Mouse (Mus musculus) lung, embryonic 14.5 days (tissue): Measurements from ENCODE around the gene 2410137M14Rik. TPM values are rescaled to one million over a fixed set of nuclear protein-coding genes. Genes with fewer than 3 reads are reported as not detected.
A peak's percentile ranks its signal among the peaks of the same experiment; 100 is the strongest.

Experiments used
- ATAC-seq: fragments of 200-750 bp; cut with Nextera tagmentation; 2 replicates; pipeline ENCODE4 v1.8.0; 2017; ENCODE audit warnings: mild to moderate bottlenecking, moderate TSS enrichment, moderate library complexity; ENCODE audit not compliant: insufficient read depth
- DNase-seq: peaks from one replicate; pipeline ENCODE4 v3.0.0-alpha.2; 2015
- H3K27ac ChIP-seq: fragments of 300-500 bp; sonication (generic); 2 replicates; pipeline ENCODE4 v1.5.1; 2014; ENCODE audit warnings: low read depth, mild to moderate bottlenecking, moderate library complexity
- H3K27me3 ChIP-seq: fragments of 300-500 bp; sonication (generic); 2 replicates; pipeline ENCODE4 v1.6.1; 2014; ENCODE audit warnings: low read length, control low read depth; ENCODE audit not compliant: insufficient read depth
- H3K36me3 ChIP-seq: fragments of 300-500 bp; sonication (generic); 2 replicates; pipeline ENCODE4 v1.6.1; 2014; ENCODE audit warnings: control low read depth; ENCODE audit not compliant: insufficient read depth
- H3K4me1 ChIP-seq: fragments of 300-500 bp; sonication (generic); 2 replicates; pipeline ENCODE4 v1.6.1; 2014; ENCODE audit warnings: antibody characterized with exemption, control low read depth; ENCODE audit not compliant: insufficient read depth
- H3K4me2 ChIP-seq: fragments of 300-500 bp; sonication (generic); 2 replicates; pipeline ENCODE4 v1.6.1; 2014; ENCODE audit warnings: mild to moderate bottlenecking
- H3K4me3 ChIP-seq: fragments of 300-500 bp; sonication (generic); 2 replicates; pipeline ENCODE4 v1.5.1; 2014; ENCODE audit warnings: low read depth, low read length
- H3K9ac ChIP-seq: fragments of 300-500 bp; sonication (generic); 2 replicates; pipeline ENCODE4 v1.6.1; 2014
- H3K9me3 ChIP-seq: fragments of 300-500 bp; sonication (generic); 2 replicates; pipeline ENCODE4 v1.6.1; 2016; ENCODE audit warnings: low read depth, low read length, control low read depth
- CTCF ChIP-seq: IDR thresholded peaks from 2 replicates; pipeline ENCODE4 v1.5.1; 2016; ENCODE audit warnings: antibody characterized with exemption, low read depth
- WGBS: fragments of 180-500 bp; shearing (Covaris S2); extraction: QIAGEN DNeasy Blood & Tissue Kit; methylation state at CpG from one replicate; pipeline ENCODE4 v1.1.7; 2014; 5-methylcytosine and 5-hydroxymethylcytosine counted together
- polyA plus RNA-seq: library from polyadenylated mRNA; unstranded; fragments of >200 nt; fragmentation: Nextera tagmentation; extraction: Ambion mirVana; gene quantifications from 2 replicates; pipeline ENCODE4 v1.2.1, GENCODE M21; 2014

The 2410137M14Rik gene
- polyA plus RNA-seq, 1 experiment from 2014 or later, result not detected

DNA sequence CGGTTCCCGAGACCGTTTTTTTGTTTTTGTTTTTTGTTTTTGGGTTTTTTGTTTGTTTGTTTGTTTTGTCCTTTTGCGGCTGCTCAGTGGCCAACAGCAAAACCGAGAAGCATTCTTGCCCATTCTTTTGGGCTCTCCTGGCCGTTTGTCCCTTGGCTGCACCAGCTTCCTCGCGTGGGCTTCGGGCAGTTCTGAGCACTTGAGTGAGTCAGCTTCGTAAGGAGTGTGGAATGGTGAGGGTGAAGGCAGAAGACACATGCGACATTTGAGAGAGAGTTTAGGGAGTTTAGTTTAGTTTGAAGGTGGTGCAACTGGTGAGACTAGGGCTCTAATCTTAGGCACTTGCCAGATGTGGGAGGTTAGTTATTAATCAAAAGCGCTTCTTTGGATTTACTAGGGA is 22.2 kb downstream of the 2410137M14Rik start:
- Histone ChIP-seq H3K27ac (peak overlapping the region; percentile 84), H3K4me2 (peak overlapping the region; percentile 79), H3K9ac (peak overlapping the region; percentile 75), H3K36me3 (peaks cover 15% of the 10 kb centered on the region; the same call in 1 of the 2 replicates), H3K4me3 (peak overlapping the region; percentile 55), H3K9me3 (no peaks in the 10 kb centered on the region), H3K4me1 (no peaks in the 10 kb centered on the region), H3K27me3 (no peaks in the 10 kb centered on the region)
- TF ChIP-seq CTCF, result no peak
- DNase-seq, result peak; percentile 32
- ATAC-seq, result no peak
- WGBS, result 8% methylated on average over 12 of the region's 12 CpGs

GRCm38 (mm10) chr17:36957999-36958743 is 22.9 kb downstream of the 2410137M14Rik start, which contains the start of the genes Znrd1 and Znrd1as:
Gene Znrd1, minus strand, starts transcription at chr17:36958559.
Gene Znrd1as, plus strand, starts transcription at chr17:36958592.
- no peak for TF ChIP-seq CTCF
- Histone ChIP-seq H3K4me3 (peak within 1 kb of the TSS; percentile 55), H3K9ac (peak within 1 kb of the TSS; percentile 75), H3K4me2 (peak within 1 kb of the TSS; percentile 79), H3K27ac (peak within 1 kb of the TSS; percentile 84), H3K4me1 (no peaks in the 10 kb centered on the region), H3K36me3 (peaks cover 15% of the 10 kb centered on the region; the same call in 1 of the 2 replicates), H3K9me3 (no peaks in the 10 kb centered on the region), H3K27me3 (no peaks in the 10 kb centered on the region)
- peak; percentile 100 for DNase-seq
- ATAC-seq, result peak; percentile 98
- under 1% methylated on average over 46 of the region's 46 CpGs for WGBS

DNA sequence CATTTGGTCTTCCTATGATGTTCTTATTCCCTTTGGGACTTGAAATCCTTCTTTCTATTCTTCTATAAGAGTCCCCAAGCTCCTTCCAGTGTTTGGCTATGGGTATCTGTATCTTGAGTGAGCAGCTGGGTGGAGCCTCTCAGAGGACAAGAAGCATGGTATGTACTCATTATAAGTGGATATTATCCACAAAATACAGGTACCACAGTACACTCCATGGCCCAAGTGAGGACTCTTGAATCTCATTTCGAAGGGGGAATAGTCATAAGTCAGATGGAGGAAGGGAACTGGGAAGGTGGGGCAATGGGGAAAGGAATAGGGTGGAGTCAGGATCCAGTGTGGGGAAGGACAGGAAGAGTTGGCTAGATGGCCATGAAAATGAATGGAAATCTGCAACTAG is 28.0 kb downstream of the 2410137M14Rik start:
- Histone ChIP-seq H3K9me3 (no peaks in the 10 kb centered on the region), H3K4me3 (no peak overlapping the region), H3K4me2 (no peak overlapping the region), H3K27me3 (no peaks in the 10 kb centered on the region), H3K9ac (no peak overlapping the region), H3K4me1 (no peaks in the 10 kb centered on the region; the same call in 1 of the 2 replicates), H3K36me3 (peaks cover 28% of the 10 kb centered on the region), H3K27ac (no peak overlapping the region)
- ATAC-seq (no peak), DNase-seq (no peak)
- WGBS, result 97% methylated on average over 1 of the region's 1 CpGs
- no peak for TF ChIP-seq CTCF

GRCm38 (mm10) chr17:36952631-36953030 is 28.4 kb downstream of the 2410137M14Rik start:
- Histone ChIP-seq H3K27me3 (no peaks in the 10 kb centered on the region), H3K36me3 (peaks cover 28% of the 10 kb centered on the region), H3K4me1 (no peaks in the 10 kb centered on the region; the same call in 1 of the 2 replicates), H3K27ac (no peak overlapping the region), H3K9ac (no peak overlapping the region), H3K4me3 (no peak overlapping the region), H3K4me2 (no peak overlapping the region), H3K9me3 (no peaks in the 10 kb centered on the region)
- DNase-seq (no peak), ATAC-seq (no peak)
- TF ChIP-seq CTCF, result no peak
- WGBS, result 86% methylated on average over 2 of the region's 2 CpGs

DNA sequence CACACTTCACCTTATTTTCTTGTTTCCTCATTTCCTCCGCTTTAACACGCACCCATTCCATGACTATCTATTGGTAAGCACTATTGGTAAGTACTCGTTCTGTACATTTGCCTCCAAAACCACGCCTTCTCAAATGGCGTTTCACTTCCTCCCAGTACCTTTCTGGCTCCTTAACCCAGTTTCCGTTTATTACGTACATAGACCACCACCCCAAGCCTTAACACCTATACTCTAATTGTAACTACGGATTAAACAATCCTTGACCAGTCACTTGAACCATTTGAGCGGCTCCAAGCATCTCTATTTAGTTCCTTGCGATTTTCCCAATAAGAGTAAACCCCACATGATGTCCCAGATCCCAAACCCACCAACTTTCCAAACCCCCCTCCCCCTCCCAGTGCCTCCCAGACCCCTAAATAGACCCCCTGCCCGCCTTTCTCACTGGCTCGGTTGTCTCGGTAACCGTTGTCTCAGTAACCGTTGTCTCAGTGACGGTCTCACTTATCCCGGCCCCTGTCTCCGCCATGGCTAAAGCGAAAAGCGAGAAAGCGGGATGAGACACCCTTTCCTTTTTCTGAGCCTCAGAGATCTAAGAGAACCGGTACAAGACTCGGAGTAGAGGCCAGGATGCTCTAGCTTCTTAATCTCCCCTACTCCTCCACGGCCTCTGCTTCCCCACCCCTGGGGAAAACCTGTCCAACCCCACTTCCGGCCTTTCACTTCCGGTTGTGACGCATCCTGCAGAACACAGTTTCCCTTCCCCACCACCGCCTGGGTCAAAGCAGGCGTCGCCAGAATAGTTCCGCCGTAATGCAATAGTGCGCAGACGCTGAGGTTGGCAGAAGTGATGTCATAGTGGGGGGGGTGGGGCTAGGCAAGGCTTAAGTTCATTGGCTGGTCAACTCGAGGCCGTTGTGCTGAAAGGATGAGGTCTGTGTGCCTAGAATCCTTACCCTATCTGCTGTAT is 29.8 kb downstream of the 2410137M14Rik start, which contains the start of gene Ppp1r11:
Gene Ppp1r11, minus strand, starts transcription at position 761 of the 967 bp plus-strand sequence.
- H3K9ac ChIP-seq, result peak within 1 kb of the TSS; percentile 76
- H3K27ac ChIP-seq, result peak within 1 kb of the TSS; percentile 25; the same call in 1 of the 2 replicates
- TF ChIP-seq CTCF, result no peak
- peaks cover 23% of the 10 kb centered on the region for H3K36me3 ChIP-seq
- ATAC-seq (peak; percentile 96), DNase-seq (peak; percentile 98)
- 2% methylated on average over 36 of the region's 36 CpGs for WGBS
- H3K4me3 ChIP-seq, result peak within 1 kb of the TSS; percentile 61
- H3K27me3 ChIP-seq, result peaks cover 7% of the 10 kb centered on the region
- no peaks in the 10 kb centered on the region; the same call in 1 of the 2 replicates for H3K4me1 ChIP-seq
- no peaks in the 10 kb centered on the region for H3K9me3 ChIP-seq
- H3K4me2 ChIP-seq, result peak within 1 kb of the TSS; percentile 71

- TF ChIP-seq CTCF, result no peak
- Histone ChIP-seq H3K9me3 (no peaks in the 10 kb centered on the region), H3K27me3 (peaks cover 27% of the 10 kb centered on the region), H3K4me1 (no peaks in the 10 kb centered on the region; the same call in 1 of the 2 replicates), H3K4me2 (no peak overlapping the region), H3K4me3 (no peak overlapping the region), H3K9ac (no peak overlapping the region), H3K27ac (no peak overlapping the region), H3K36me3 (peaks cover 15% of the 10 kb centered on the region)
- no peak for DNase-seq
- ATAC-seq, result no peak
- 94% methylated on average over 8 of the region's 8 CpGs for whole genome bisulfite sequencing
Measured at GRCm38 (mm10) chr17:36949265-36949664, 31.8 kb downstream of the 2410137M14Rik start.

GRCm38 (mm10) chr17:36948286-36948685 is 32.8 kb downstream of the 2410137M14Rik start:
- Histone ChIP-seq H3K27ac (no peak overlapping the region), H3K27me3 (peaks cover 36% of the 10 kb centered on the region), H3K4me1 (no peaks in the 10 kb centered on the region; the same call in 1 of the 2 replicates), H3K9me3 (no peaks in the 10 kb centered on the region), H3K4me2 (no peak overlapping the region), H3K4me3 (no peak overlapping the region), H3K36me3 (peaks cover 13% of the 10 kb centered on the region), H3K9ac (no peak overlapping the region)
- TF ChIP-seq CTCF, result no peak
- ATAC-seq (no peak), DNase-seq (no peak)
- WGBS, result 86% methylated on average over 1 of the region's 1 CpGs
